Mouse (Mus musculus): ENCODE results near the gene 9530068E07Rik.
"Not testable (repeated sequence)": the region's sequence is repeated elsewhere in the genome, so short reads cannot be mapped to it uniquely, and the experiment has no call there.

9530068E07Rik gene

GRCm38 (mm10) chr11:52373841-52374240, 22.4 kb upstream of the 9530068E07Rik start:
- no peak for DNase-seq (ENCODE audit: low spot score in 2 of 2)

GRCm38 (mm10) chr11:52374340-52374739, 21.9 kb upstream of the 9530068E07Rik start:
- no peak for DNase-seq (ENCODE audit: low spot score in 2 of 2)

GRCm38 (mm10) chr11:52377579-52377978, 18.6 kb upstream of the 9530068E07Rik start:
- DNase-seq (ENCODE audit: low spot score in 2 of 2): no peak

- DNase-seq (ENCODE audit: low spot score in 2 of 2): no peak
These were observed 17.0 kb upstream of the 9530068E07Rik start for GRCm38 (mm10) chr11:52379241-52379640.

GRCm38 (mm10) chr11:52383741-52384140, 12.5 kb upstream of the 9530068E07Rik start:
- no peak for DNase-seq (ENCODE audit: low spot score in 2 of 2)

GRCm38 (mm10) chr11:52384667-52385066, 11.6 kb upstream of the 9530068E07Rik start:
- no peak for DNase-seq (ENCODE audit: low spot score in 2 of 2)

GRCm38 (mm10) chr11:52386892-52387291, 9.3 kb upstream of the 9530068E07Rik start:
- DNase-seq (ENCODE audit: low spot score in 2 of 2): no peak

- DNase-seq (ENCODE audit: low spot score in 2 of 2): no peak
These were observed 8.1 kb upstream of the 9530068E07Rik start for GRCm38 (mm10) chr11:52388150-52388549.

- not testable (repeated sequence) for DNase-seq (ENCODE audit: low spot score in 2 of 2)
These were observed 7.2 kb upstream of the 9530068E07Rik start for GRCm38 (mm10) chr11:52388979-52389378.

- DNase-seq (ENCODE audit: low spot score in 2 of 2): no peak
These were observed 6.3 kb upstream of the 9530068E07Rik start for GRCm38 (mm10) chr11:52389933-52390332.

GRCm38 (mm10) chr11:52394494-52394893, 1.7 kb upstream of the 9530068E07Rik start:
- no peak for DNase-seq (ENCODE audit: low spot score in 2 of 2)

- no peak for DNase-seq (ENCODE audit: low spot score in 2 of 2)
These were observed 885 bp upstream of the 9530068E07Rik start for GRCm38 (mm10) chr11:52395343-52395742.

- DNase-seq (ENCODE audit: low spot score in 2 of 2): no peak
These were observed 465 bp downstream of the 9530068E07Rik start for GRCm38 (mm10) chr11:52396597-52397188.

GRCm38 (mm10) chr11:52397385-52397987, 1.3 kb downstream of the 9530068E07Rik start:
- DNase-seq (ENCODE audit: low spot score in 2 of 2): no peak

GRCm38 (mm10) chr11:52401476-52401875, 5.2 kb downstream of the 9530068E07Rik start:
- DNase-seq (ENCODE audit: low spot score in 2 of 2): no peak

- DNase-seq (ENCODE audit: low spot score in 2 of 2): no peak
These were observed 6.3 kb downstream of the 9530068E07Rik start for GRCm38 (mm10) chr11:52402566-52402965.

GRCm38 (mm10) chr11:52404209-52404608, 8.0 kb downstream of the 9530068E07Rik start:
- DNase-seq (ENCODE audit: low spot score in 2 of 2): no peak

- DNase-seq (ENCODE audit: low spot score in 2 of 2): no peak
These were observed 9.0 kb downstream of the 9530068E07Rik start for GRCm38 (mm10) chr11:52405196-52405688.

- DNase-seq (ENCODE audit: low spot score in 2 of 2): no peak
These were observed 13.1 kb downstream of the 9530068E07Rik start for GRCm38 (mm10) chr11:52409316-52409715.

GRCm38 (mm10) chr11:52418358-52418757, 22.1 kb downstream of the 9530068E07Rik start:
- no peak for DNase-seq (ENCODE audit: low spot score in 2 of 2)

GRCm38 (mm10) chr11:52419246-52419645, 23.0 kb downstream of the 9530068E07Rik start:
- no peak for DNase-seq (ENCODE audit: low spot score in 2 of 2)

GRCm38 (mm10) chr11:52419861-52420260, 23.6 kb downstream of the 9530068E07Rik start:
- no peak for DNase-seq (ENCODE audit: low spot score in 2 of 2)

GRCm38 (mm10) chr11:52420296-52421052, 24.2 kb downstream of the 9530068E07Rik start:
- no peak for DNase-seq (ENCODE audit: low spot score in 2 of 2)

All from right cerebral cortex, postnatal 36 days (tissue).